Mouse (Mus musculus) layer of hippocampus, postnatal 36 days (tissue): ENCODE measurements around the gene Ddx20. TPM values are rescaled to one million over a fixed set of nuclear protein-coding genes. Genes with fewer than 3 reads are reported as not detected.
"Not testable (repeated sequence)": the region's sequence is repeated elsewhere in the genome, so short reads cannot be mapped to it uniquely, and the experiment has no call there.

Source experiments
- DNase-seq, 2 experiments: peaks; one replicate each; pipeline ENCODE4 v3.0.0; 2022
- total RNA-seq, 2 experiments: library from RNA; stranded (reverse); gene quantifications; 2 replicates each; pipeline ENCODE4 v1.2.3; 2021

Gene Ddx20
- total RNA-seq, 2 experiments from 2014 or later = 11.1 to 11.9 TPM

DNA sequence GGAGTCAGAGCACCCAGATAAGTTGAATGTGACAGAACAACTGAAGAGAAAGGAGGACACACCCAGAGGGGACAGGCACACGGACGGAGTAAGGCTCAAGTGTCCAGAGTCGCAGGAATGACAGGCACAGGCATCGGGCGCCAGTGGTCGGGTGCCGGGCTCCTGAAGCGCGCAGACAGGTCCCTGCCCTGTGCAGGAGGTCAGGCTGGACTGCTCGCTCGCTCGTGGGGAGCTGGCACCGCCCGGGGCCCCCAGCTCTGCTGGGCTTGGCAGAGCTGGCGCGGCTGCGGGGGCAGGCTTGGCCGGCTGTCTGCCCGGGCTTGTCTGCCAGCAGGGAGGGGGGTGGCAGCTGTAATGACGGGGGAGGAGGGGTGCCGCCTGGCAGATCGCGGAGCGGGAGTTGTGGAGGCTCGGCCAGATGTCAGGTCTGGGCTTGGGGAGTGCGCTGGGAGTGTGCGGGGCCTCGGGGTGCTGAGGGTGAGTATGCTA is 17.7 kb upstream of the Ddx20 start:
- DNase-seq = peak; percentile 90

DNA sequence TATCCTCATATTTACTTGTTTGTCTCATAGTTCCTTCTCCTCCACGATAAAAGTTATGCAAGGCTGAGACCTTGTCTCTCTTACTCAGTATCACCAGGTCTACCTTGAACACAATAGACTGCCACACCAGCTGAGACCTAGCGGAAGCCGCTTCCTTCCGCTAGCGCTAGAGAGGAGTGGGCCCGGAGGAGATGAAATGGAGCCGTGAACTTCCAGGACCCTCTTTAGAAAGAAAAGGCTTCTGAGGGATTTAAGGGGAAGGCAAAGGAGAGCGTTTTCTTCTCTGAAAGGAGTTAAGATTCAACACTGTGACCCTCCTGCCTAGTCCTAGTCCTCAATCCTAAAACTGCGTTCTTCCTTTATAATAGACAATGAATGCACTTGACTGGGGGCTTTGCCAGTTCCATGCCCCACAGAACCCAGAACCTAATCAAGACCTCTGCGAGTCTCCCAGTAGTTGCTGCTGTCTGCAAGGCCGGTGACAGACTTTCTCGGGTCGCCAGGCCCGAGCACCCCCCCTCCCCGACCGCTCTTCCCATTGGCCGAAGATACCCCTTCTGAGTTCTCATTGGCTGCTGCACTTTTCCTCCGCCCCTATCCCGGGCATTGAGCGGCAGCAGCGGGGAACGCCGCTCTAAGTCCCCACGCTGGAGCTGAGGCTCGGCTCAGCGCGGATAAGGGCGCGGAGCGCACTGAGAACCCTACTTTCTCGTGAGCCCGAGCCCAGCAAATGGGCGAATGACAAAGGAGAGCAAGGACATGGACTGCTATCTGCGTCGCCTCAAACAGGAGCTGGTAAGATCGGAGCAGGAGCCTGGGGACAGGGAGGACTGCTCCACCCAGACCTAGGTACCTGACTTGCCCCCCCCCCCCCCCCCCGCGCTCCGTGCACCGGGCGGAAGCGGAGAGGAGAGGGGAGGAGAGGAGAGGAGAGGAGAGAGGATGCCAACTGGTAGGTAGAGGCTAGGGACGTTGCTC is 16.9 kb upstream of the Ddx20 start, which contains the start of gene Inka2:
Gene Inka2, plus strand, starts transcription at position 569 of the 978 bp plus-strand sequence.
- peak; percentile 83 to 87 for DNase-seq

DNA sequence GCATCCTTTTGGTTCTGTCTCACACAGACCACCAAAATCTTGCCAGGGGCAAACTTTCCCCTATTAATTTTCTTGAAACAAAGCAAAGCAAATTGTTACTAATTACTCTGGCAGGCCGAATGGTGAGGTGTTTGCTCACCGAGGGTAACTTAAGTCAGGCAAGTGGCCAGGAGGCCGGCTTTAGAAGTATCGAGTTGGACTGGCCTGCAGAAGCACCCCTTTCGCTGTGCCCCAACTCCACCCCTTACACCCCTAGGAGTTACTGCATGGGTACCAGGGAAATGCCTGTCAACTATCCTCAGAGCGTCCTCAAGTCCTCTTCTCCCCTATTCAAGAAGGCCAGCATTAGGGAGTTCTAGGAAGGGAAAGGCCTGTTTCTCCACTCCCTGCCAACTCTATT is 16.2 kb upstream of the Ddx20 start:
- no peak for DNase-seq

DNA sequence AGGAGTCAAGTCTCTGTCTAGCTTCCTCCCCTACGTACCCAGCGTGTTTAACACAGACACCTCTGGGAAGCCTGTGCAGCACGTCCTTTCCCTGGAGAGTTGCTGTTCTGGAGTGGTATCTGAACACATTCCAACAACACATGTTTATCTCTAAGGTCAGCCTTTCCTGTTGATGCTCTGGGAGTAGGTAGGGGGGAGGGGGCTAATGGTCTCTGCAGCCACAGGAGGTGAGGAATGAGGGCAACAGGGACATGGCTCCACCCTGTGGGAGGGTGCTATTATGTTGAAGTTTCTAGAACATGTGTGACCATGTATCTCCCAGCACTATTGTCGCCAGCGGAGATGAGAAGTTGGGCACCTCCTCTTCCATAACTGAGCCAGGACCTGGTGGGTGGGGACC is 14.0 kb upstream of the Ddx20 start:
- DNase-seq = no peak

DNA sequence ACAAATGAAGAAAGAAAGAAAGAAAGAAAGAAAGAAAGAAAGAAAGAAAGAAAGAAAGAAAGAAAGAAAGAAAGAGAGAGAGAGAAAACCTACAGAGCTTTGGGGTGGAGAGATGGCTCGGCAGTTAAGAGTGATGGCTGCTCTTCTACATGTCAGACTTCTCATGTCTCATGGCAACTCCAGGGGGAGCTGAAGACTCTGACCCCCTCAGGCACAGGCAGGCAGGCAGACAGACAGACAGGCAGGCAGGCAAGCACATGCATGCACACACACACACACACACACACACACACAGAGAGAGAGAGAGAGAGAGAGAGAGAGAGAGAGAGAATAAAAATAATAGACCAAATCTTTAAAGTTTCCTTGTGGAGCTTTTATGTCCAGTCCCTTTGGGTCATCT is 13.4 kb upstream of the Ddx20 start:
- not testable (repeated sequence) for DNase-seq

DNA sequence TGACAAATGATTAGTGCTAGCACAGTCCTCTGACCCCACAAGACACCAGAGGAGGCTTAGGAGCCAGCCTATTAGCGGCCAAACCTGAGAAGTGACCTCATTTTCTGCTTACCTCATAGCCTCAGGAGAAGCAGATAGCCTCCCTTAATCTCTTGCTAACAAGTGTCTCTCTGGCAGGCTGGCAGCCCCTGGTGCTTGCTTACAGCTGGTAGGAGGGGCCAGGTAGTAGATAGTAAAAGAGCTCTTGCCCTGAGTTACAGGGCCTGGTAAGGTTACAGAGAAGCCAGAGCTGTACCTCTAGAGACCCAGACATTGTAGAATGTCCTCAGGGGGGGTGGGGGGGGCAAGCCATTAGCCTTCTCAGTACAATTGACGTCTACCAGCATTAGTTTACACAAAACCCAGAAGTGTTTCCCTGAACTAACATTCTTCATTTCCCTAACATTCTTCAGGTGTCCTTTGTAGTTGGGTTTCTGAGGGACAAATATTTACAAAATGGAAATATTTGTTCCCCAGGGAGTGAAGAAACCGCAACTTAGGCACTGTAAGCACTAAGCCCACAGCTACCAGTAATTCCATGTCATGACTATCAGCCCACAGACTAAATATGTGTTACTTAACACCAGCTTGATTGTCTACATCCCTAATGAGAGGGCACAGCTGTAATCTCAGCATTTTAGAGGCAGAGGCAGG is 12.0 kb upstream of the Ddx20 start:
- no peak for DNase-seq

DNA sequence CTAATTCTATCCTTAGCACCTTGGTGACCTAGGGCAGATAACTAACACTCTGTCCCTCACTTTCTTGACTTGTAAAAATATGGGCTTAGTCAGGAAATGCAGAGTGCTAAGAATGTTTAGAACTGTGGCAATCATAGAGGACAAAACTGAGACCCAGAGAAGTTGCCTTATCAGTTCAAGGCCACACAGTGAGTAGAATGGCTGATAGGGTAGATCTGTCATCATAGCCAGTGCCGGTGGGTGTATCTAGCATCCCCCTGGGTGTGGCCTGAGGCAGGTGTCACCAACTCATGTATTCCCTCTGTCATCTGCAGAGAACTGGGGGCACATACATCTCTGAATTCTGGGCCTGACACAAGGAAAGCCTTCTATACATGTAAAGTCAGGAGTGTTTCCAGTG is 10.9 kb upstream of the Ddx20 start:
- DNase-seq = no peak

DNA sequence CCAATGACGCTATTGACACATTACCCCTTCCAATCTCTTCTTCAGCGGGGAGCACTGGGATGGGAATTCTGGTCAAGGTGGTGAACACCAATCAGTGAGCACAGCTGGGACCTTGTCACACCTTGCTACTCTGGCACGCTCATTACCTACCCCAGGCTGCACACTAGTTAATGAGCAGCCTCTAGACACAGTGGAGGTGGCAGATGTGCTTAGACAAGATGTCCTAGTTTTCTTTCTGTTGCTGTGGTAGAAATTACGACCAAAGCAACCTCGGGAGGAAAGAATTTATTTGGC is 9.7 kb upstream of the Ddx20 start:
- no peak for DNase-seq

DNA sequence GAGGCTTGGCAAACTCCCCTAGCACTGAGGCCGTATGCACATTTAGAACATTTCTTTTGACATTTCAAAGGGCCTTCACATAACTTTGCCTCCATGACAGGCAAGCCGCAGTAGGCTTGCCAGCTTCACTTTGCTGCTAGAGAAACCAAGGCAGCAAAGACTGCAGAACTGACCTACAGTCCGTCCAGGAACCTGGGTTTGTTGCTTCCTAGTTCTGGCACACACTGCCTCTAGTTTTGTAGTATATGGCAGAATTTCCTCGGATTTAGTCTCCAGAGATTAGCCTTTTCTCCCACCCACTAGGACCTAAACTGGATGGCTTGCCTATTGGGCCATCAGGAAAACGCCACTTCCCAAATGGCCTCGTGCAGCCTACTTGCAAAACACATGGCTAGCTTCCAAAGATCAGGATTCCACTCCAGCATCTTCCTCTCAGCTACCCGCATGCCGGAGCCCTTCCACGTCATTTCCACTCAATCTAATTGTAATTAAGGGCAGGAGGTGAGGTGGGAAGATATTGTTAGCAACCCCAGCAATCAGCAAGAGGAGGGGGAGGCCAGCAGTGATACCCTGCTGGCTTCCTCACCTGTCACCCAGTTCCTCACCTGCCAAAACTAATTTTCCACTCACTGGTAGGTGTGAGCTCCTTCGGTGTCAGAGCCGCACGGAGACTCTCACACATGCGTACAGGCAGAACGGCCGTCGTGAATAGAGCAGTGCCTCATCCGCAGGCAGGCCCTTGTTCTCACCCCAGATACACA is 9.2 kb upstream of the Ddx20 start:
- DNase-seq = no peak

DNA sequence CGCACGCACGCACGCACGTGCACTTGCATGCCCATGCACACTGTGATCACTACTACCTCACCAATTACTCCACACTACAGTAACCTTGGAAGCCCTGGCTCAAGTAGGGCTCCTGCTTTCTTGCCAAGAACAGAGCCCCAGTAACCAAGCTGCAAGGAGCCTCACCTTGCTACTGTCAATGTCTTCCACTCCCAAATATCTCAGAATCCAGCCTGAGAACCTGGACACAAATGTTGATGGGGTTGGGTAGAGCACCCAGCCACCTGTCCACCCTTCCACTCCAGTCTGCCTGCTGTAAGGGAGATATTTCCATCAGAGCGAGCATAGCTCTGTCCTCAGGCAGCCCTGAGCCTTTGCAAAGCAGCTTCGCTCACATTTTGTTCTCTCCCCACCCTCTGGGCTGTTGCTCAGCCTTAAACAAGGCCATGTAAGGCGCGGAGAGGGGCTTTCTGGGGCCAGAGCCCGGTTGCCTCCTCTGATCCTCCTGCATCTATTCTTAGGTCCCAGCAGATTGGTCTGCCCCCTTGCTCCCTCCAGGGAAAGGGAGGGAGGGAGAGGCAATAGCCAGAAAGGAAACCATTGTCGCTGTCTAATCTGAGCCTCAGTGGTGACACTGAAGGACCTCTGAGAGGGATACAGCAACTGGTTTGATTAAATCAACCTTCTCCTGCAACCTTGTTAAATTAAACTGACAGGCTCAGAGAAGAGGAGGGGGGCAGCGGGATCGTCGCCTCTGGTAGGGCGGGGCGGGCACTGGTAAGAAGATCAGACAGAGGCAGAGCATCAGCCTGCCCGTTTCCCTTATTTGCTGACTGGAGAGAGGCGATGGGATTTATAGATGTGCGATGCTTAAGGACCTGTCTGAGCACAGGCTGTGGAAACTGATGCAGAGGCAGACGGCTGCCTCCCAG is 8.4 kb upstream of the Ddx20 start:
- DNase-seq = no peak

DNA sequence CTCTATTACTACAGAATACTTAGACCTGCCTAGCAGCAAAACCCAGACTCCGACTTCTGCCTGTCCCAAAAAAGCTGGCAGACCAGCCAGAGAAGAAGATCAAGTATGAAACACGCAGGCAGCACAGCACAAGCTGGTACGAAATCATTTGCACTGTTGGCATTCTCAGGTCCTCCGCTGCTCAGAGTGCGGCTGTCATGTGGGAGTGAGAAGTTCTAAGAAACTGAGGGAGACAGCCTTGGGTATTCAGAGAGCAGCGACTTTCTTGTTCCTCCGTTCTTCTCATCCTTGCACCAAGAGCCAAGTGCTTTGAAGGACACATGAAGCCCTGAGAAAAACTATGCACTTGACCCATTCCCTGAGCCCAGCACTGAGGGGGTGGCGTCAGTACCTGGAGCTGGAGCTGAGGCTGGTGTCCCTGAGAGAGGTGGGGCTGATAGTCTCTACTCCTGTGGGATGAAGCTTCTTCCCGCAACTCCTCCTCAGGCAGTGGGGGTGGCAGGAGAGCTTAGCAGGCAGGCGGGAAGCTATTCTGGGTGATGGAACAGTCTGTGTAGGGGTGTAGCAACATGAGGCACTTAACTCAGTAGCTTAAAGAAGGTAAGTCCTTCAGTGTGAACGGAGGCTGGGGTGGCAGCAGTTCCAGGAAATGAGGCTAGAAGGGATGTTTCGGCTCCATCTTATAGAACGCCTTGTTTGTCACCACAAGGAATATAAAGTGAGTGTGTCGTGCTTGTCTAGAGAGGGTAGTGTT is 6.1 kb upstream of the Ddx20 start:
- peak; percentile 45 to 66 for DNase-seq

DNA sequence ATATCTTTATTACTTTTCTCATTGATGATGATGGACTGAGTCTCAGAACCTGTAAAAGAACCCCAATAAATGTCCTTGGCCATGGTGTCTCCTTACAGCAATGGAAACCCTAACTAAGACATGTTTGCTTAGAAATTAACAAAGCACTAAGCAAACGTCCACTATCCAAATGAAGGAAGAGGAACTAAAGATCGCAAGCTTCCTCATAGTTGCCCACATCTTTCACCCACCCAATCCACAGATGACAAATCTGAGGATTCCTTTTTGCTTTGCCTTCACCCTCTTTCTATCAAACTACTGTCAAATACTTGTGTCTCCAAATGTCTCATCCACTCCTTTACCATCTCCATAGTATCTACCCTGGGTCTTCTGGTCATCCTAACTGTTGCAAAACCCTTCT is 1.2 kb upstream of the Ddx20 start:
- DNase-seq = no peak

DNA sequence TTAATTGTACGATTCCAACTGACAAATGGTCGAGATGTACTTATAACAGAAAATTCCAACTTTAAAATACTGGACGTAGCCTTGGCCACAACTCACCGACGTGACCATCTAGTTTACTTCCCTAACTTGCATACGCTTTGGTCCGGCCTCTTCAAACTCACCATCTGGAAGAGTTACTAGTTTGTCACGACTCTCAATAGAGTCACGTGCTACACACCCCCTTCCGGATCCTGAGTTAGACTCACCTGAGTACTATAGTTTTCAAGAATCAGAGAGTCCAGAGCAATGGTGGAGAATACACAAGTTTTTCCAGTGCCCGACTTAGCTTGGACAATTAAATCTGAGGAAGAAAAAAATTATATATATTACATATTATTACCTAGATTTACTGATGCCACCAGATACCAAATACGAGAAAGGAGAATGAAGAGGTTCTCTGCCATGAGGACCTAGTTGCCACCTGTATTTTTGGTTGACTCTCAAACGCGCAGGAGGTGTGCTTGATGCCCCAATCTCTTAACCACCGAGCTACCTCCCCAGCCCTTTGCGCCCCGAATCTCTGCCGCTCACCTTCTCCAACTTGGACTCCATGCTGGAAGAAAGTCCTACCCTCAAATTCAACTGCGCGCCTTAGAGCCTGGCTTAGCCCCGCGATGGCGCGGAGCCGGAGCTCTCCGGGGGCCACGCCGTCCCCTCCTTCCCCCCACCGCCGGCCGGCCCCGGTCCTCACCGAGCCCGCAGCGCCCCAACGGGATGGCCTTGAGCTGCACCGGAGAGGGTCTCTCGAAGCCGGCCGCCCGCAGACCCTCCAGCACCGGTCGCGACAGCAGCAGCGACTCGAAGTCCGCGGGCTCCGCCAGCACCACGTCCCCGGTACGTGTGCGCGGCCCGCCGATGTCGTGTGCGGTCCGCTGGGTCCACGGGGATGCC is 715 bp downstream of the Ddx20 start:
- no peak for DNase-seq

DNA sequence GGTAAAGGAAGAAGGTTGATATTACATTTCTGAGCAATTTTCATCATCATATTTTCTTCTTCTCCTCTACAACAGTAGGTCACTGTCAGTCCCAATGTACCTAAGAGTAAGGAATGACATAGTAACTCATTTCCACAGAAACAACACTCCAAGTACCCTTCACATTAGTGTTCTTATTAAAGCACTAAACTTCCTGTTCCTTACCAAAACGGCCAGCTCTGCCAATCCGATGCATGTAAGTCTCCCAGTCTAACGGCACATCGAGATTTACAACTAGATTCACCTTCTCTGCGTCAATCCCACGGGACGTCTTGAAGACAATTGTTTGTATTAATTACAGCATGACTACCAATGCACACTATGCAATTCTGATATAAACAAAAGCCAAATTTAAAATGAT is 7.0 kb downstream of the Ddx20 start:
- no peak for DNase-seq

DNA sequence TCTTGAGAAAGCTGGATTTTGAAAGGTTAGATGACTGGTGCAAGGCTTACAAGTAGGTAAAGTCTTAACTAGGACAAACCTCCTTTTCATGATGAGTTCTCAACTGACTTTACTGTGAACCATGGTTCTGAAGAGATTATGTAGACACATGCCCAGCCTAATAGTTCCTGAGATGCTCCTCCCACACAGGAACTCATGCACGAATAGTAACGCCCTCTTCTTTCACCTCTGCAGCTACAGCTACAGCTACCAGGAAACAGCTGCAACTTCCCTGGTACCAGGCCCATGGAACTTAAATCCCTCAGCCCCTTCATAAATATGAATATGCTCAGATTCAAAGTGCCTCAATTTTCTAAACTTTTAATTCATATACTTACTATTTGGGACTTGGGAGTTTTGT is 11.4 kb downstream of the Ddx20 start:
- no peak for DNase-seq

DNA sequence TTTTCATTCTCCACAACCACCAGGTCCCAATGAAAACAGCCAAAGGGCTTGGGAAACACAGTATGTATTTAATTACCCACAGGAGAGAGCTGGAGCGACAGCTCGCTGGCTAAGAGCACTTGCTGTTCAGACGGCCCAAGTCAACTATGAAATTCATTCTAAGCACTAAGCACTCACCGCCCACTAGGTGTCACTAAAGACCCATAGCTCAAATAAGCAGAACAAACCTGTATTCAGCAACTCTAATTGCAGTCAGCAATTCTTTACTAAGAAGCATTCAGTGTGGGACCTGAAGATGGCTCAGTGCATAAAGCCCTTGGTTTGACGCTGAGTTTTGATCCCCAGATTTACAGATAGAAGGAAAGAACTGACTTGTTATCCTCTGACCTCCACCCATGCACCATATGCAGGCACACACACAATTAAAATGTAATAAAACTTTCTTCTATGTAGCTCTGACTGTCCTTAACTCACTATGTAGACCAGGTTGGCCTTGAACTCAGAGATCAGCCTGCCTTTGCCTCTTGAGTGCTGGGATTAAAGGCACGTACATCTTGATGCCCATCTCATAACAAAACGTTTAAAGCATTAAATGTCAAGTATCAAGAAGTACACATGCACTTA is 12.7 kb downstream of the Ddx20 start:
- DNase-seq = peak; percentile 32 to 68

DNA sequence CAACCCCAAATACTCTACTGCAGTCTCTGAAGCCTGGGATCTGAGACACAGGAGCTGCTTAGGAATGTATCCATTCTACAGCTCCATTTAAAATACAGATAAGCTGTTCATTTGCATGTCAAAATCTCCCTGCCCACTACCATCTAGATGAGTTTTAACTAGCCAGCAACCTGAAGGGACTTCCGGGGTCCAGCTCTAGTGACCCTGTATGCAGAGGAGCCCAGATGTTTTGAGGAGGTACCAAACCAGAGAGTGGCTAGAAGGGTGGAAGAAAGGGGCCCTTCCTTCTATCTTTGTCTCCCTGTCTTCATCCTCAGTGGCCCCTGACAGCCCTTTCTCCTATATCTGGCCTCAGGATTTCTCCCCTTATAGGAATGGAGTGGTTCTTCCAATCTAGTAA is 16.6 kb downstream of the Ddx20 start:
- no peak for DNase-seq

DNA sequence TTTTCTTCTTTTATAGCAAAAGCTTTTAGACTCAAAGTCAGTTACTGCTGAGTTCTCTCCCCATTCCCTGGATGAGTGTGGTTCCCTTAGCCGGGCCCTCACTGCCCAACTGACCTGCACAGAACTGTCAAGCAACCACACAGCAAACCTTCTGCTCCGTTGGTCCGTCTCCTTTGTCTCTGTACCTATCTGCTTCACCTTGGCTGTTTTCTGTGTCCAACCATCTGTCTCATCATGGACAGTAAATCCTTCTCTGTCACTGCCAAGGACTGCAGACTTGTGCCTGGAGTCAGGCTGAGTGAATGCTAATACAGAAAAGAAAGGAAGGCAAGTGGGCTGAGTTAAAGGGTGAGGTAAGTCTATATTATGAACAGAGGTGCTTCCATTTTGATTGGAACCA is 17.6 kb downstream of the Ddx20 start:
- DNase-seq = no peak

DNA sequence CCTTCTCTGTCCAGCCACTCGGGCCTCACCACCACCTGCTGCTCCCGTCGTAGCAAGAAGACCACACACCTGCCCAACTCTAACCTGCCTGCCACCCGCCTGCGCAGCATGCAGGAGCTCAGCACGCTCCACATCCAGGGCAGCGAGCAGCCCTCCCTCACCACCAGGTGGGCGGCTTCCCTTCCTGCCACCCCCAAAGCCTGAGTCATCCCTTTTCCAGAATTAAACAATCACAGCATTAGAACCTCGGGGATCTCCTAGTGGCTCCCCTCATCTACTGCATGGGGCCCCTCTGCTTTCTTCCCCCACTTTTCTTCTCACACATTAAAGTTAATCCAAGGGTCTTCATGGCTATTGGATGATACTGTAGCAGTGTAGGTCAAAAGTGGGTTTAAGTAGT is 19.2 kb downstream of the Ddx20 start:
- no peak for DNase-seq
